Mouse (Mus musculus) thymus, adult 2 months (tissue): ENCODE results near the gene Apol7b.
"Not testable (repeated sequence)": the region's sequence is repeated elsewhere in the genome, so short reads cannot be mapped to it uniquely, and the experiment has no call there.

ENCODE experiments used
- CTCF ChIP-seq: fragments of 200-500 bp; IDR thresholded peaks from 2 replicates; pipeline ENCODE4 v1.5.1; 2012; ENCODE audit warnings: mild to moderate bottlenecking, control low read depth, low read length, moderate library complexity, borderline replicate concordance; ENCODE audit not compliant: control insufficient read depth, poor library complexity, insufficient read depth; ENCODE audit errors: extremely low read depth
- POLR2A ChIP-seq: fragments of 200-500 bp; IDR thresholded peaks from 2 replicates; pipeline ENCODE4 v1.6.1; 2012; ENCODE audit warnings: mild to moderate bottlenecking, low read length, control low read depth, moderate library complexity; ENCODE audit not compliant: control insufficient read depth, poor library complexity, insufficient read depth; ENCODE audit errors: extremely low read depth

GRCm38 (mm10) chr15:77444746-77445145 is 2.5 kb downstream of the Apol7b start:
- TF ChIP-seq CTCF, POLR2A: not testable (repeated sequence)
